Mouse (Mus musculus) urinary bladder, postnatal 10 days (tissue): ENCODE data around the gene Frs2.
A peak's percentile ranks its signal among the peaks of the same experiment; 100 is the strongest.
"Not testable (repeated sequence)": the region's sequence is repeated elsewhere in the genome, so short reads cannot be mapped to it uniquely, and the experiment has no call there.

Experiments used
- DNase-seq: peaks from one replicate; pipeline ENCODE4 v3.0.0; 2022; ENCODE audit warnings: low spot score

The Frs2 gene

DNA sequence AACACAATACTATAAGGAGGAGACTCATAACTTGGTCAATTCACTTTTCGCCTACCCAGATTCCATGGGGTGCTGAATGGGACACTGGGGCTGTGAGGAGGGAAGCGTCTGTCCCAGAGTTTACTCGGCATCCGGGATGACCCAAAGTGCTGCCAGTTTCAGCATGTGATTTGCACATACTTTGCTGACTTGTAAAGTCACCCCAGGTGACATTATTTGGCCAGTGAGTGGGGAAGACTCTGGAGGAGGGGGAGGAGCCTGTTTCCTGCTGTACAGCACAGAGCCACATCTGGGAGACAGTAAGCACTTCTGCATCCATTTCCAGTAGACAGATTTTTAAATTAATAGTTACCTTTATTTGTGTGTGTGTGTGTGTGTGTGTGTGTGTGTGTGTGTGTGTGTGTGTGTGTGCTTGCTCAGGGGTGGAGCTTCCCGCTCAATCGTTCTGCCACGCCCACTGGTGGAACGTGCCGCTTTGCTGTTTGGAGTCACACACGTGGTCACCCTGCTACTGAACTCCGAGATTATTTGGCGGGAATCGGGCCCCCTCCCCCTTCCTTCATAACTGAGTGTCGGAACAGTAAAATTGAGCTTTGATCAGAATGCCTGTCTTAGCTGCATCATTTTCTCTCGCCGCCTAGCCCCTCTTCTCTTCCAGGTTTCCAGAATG is 104.7 kb downstream of the Frs2 start:
- DNase-seq, result not testable (repeated sequence)

- DNase-seq, result no peak
Measured at GRCm38 (mm10) chr10:117042295-117042694, 106.0 kb downstream of the Frs2 start.

DNA sequence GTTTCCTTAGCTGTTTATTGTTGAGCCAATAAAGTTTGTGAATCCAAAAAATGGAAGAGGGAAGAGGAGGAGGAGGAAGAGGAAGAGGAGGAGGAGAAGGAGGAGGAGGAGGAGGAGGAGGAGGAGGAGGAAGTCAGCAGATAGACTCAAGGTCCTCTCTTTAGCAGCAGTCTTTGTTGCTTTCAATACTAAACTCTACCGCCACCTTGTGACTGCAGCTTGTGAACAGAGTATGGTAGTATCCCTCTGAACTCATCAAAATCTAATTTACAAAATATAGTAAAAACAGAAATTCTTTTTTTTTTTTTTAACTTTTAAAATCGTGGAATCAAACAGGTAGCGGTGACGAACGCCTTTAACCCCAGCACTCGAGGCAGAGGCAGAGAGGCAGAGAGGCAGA is 108.0 kb downstream of the Frs2 start:
- no peak for DNase-seq

DNA sequence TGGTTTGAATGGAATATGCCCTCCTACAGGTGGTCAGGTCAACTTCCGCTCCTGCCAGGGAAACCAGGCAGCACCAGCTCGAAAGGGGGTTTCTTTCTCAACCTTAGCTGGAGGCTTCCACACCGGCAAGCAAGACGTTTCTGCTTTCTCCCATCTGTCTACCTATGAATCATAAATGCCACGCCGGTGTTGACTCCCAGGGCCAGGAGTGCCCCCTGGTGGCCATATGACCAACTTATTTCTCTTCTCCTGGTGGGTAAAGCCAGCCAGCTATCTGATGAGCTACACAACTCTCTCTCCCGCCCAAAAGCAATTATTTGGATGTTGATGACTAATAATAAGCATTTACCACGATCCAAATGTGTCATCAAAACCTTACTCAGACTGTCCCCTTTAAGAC is 114.5 kb downstream of the Frs2 start:
- DNase-seq, result peak; percentile 69

- no peak for DNase-seq
Measured at GRCm38 (mm10) chr10:117031160-117031559, 117.2 kb downstream of the Frs2 start.

GRCm38 (mm10) chr10:117026176-117026575 is 122.2 kb downstream of the Frs2 start:
- DNase-seq, result no peak

- not testable (repeated sequence) for DNase-seq
Measured at GRCm38 (mm10) chr10:117025776-117026175, 122.6 kb downstream of the Frs2 start.

DNA sequence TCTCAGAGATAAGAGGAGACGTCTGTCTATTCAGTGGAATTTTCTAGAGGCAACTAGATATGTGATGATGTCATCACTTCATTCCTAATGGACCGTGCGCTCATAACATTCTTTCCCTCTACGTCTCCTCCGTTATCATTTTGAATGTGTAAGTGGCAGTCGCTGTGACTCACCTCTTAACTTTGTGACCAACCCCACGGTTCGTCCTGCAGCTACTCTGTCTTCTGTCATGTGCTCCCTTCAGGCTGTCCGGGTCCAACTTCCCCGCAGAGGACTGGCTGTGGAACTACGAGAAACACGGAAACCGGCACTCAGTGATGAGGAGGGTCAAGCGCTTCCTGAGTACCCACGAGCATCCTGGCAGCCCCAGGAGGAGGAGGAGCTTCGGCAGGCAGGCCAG is 124.6 kb downstream of the Frs2 start:
- no peak for DNase-seq

DNA sequence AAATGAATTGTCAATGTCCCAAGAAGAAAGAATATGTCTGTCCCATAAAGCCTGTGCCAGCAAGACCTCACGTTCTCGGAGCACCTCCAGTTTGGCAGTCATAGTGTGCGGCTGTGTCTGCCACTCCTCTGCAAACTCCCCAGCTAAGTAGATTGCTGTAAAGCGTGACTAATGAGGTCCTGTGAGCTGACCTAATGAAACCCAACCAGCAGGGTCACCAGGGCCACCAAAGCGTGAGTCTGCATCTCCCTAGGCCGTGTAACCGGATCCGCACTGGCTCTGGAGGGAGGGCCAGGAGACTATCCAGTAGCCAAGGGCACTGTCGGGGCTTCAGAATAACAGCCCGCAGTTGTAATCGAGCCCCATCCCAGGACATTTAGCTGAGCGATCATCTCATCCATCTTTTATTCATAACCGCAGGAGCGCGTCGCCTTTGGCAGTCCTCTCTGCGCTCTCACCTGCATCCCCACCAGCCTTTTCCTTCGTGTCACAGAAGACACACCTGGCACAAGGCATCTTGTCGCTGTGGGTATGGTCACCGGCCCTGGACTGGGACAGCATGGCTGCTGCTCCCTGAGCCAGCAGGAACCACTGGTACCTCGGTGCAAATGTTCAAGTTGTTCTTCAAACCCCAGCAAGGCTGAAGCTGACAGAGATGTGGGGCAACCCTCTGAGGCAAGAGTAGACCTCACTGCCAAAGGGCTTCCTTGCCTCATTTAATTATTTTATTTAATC is 127.1 kb downstream of the Frs2 start:
- DNase-seq, result no peak
